Mouse (Mus musculus): ENCODE data around the gene Hpse.

The Hpse gene

GRCm38 (mm10) chr5:100719235-100720088 lies at the start of gene Hpse:
Hpse (minus strand) TSS chr5:100719716.
- no peak for DNase-seq

GRCm38 (mm10) chr5:100766026-100766425 lies 46.5 kb upstream of the Hpse start:
- DNase-seq = peak; percentile 49

- no peak for DNase-seq
These were observed 42.2 kb upstream of the Hpse start for GRCm38 (mm10) chr5:100761736-100762135.

GRCm38 (mm10) chr5:100760049-100760663 lies 40.6 kb upstream of the Hpse start:
- DNase-seq = no peak

GRCm38 (mm10) chr5:100758121-100758520 lies 38.6 kb upstream of the Hpse start:
- no peak for DNase-seq

- no peak for DNase-seq
These were observed 33.9 kb upstream of the Hpse start for GRCm38 (mm10) chr5:100753407-100753806.

- DNase-seq = no peak
These were observed 32.1 kb upstream of the Hpse start for GRCm38 (mm10) chr5:100751655-100752054.

GRCm38 (mm10) chr5:100750617-100751255 lies 31.2 kb upstream of the Hpse start:
- no peak for DNase-seq

GRCm38 (mm10) chr5:100738802-100739201 lies 19.3 kb upstream of the Hpse start:
- no peak for DNase-seq

- no peak for DNase-seq
These were observed 17.4 kb upstream of the Hpse start for GRCm38 (mm10) chr5:100736919-100737318.

- no peak for DNase-seq
These were observed 15.0 kb upstream of the Hpse start for GRCm38 (mm10) chr5:100734535-100734934.

GRCm38 (mm10) chr5:100728757-100729156 lies 9.2 kb upstream of the Hpse start:
- DNase-seq = no peak

- no peak for DNase-seq
These were observed 6.5 kb upstream of the Hpse start for GRCm38 (mm10) chr5:100726001-100726400.

- no peak for DNase-seq
These were observed 2.8 kb downstream of the Hpse start for GRCm38 (mm10) chr5:100716762-100717161.

GRCm38 (mm10) chr5:100711219-100711618 lies 8.3 kb downstream of the Hpse start:
- no peak for DNase-seq

- no peak for DNase-seq
These were observed 9.5 kb downstream of the Hpse start for GRCm38 (mm10) chr5:100710012-100710411.

- no peak for DNase-seq
These were observed 10.5 kb downstream of the Hpse start for GRCm38 (mm10) chr5:100709035-100709434.

- DNase-seq = no peak
These were observed 12.8 kb downstream of the Hpse start for GRCm38 (mm10) chr5:100706675-100707074.

GRCm38 (mm10) chr5:100704272-100704671 lies 15.2 kb downstream of the Hpse start:
- DNase-seq = no peak

- no peak for DNase-seq
These were observed 17.2 kb downstream of the Hpse start for GRCm38 (mm10) chr5:100702325-100702724.

GRCm38 (mm10) chr5:100700861-100701620 lies 18.5 kb downstream of the Hpse start:
- DNase-seq = no peak

- no peak for DNase-seq
These were observed 21.6 kb downstream of the Hpse start for GRCm38 (mm10) chr5:100697886-100698285.

GRCm38 (mm10) chr5:100697398-100697797 lies 22.1 kb downstream of the Hpse start:
- DNase-seq = no peak

Data from right cerebral cortex, adult 18-20 months (tissue).